Mouse (Mus musculus) gastrocnemius, postnatal 4 days (tissue): Measurements from ENCODE around the gene Tsfm. TPM values are rescaled to one million over a fixed set of nuclear protein-coding genes. Genes with fewer than 3 reads are reported as not detected.
A peak's percentile ranks its signal among the peaks of the same experiment; 100 is the strongest.

Experiments used
- DNase-seq, 2 experiments: peaks; one replicate each; pipeline ENCODE4 v3.0.0; 2021 to 2022; ENCODE audit warnings: low spot score in 2 of 2, mixed read lengths in 2 of 2
- microRNA-seq: library from miRNA; unstranded; fragments of <30 nt; microRNA quantifications from one replicate; pipeline ENCODE4 v1.2.0, GENCODE M21; 2021
- total RNA-seq, 2 experiments: library from RNA; stranded (reverse); gene quantifications; 2 replicates each; pipeline ENCODE4 v1.2.3; 2021

Tsfm gene
- total RNA-seq, 2 experiments from 2014 or later = 29.2 to 38.5 TPM

GRCm38 (mm10) chr10:126963821-126964220, 66.8 kb downstream of the Tsfm start:
- no peak for DNase-seq

GRCm38 (mm10) chr10:126962966-126963330, 67.7 kb downstream of the Tsfm start:
- DNase-seq = no peak

DNA sequence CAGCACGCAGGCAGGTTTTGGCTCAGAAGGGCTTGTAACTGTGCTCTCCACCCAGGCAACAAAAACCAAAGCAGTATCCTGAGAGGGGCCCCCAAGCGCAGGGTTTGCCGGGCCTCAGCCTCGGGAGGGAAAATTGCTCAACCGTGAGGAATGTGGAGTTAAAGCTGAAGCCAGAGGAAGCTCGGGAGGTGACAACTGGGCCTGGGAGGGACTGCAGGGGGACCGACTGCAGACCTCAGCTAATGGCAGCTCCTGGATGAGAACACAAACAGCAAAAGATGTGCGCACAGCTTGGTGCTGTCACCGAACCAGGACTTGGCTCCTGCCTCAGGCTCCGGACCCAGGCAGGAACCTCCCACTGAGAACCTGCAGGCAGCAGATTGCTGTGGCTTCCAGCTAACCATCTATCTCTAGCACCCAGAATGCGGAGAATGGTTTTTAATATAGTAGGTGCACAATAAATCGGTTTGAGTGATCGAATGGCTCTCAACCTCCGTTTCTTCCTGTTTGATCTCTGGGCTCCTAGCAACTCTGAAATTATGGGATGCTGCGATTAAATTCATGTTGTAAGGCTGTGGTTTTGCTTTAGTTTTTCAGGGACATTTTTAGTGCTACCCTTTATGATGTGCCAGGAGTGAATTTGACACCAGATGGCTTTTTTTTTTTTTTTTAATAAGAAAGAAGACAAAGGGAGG, 68.2 kb downstream of the Tsfm start:
- DNase-seq = peak in 1 of 2 experiments; percentile 69

DNA sequence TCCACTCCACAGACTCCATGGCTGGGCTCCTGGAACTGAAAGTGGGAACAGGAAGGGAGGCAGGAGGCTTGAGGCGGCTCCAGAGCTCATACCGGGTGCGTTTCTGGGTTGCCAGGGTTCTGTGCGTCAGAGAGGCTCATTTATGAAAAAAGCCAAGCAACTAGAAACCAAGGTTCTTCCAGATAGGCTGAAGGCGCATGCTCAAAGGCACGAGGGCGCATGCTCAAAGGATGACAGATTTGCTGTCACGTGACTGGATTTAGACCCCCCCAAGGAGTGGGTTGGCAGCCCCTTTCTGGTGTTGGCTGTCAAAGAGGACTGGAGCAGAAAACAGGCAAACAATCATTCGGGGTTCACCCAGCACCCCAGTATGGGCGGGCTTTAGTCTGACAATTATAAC, 68.9 kb downstream of the Tsfm start:
- DNase-seq = peak in 1 of 2 experiments; percentile 73

Small RNA genes lying within 50 kb of the gene (microRNA-seq; reads per million reads assigned to microRNA genes)
- gene Mir26a-2 (153 reads per million, percentile 56 among the genes with 10 or more reads in this experiment), gene Mir546 (not detected)

Other genes with a start within 250 kb of the Tsfm start
- gene Atp23, start 129.5 kb downstream of the Tsfm start, total RNA-seq = 1 to 10 TPM; 4.3 to 5.4 TPM
- gene Ctdsp2, start 52.1 kb downstream of the Tsfm start, total RNA-seq = 100 to 1,000 TPM; 194 to 205 TPM
- under 1 TPM; 0.42 to 0.52 TPM for gene Avil, start 30.1 kb downstream of the Tsfm start, total RNA-seq
- gene Mettl1, start 10.6 kb upstream of the Tsfm start, total RNA-seq = 10 to 100 TPM; 18.3 to 18.8 TPM
- 1 to 10 TPM in 1 of 2 experiments, under 1 TPM in 1; 0.78 to 1.1 TPM for gene Eef1akmt3, start 10.7 kb upstream of the Tsfm start, total RNA-seq
- gene Cyp27b1, start 17.4 kb upstream of the Tsfm start, total RNA-seq = under 1 TPM; 0.78 to 0.86 TPM
- gene March9, start 29.3 kb upstream of the Tsfm start, total RNA-seq = 1 to 10 TPM; 1.6 to 1.7 TPM
- gene Cdk4, start 32.7 kb upstream of the Tsfm start, total RNA-seq = 100 to 1,000 TPM; 225 to 253 TPM
- 10 to 100 TPM; 39.5 to 44.3 TPM for gene Tspan31, start 39.4 kb upstream of the Tsfm start, total RNA-seq
- 1 to 10 TPM; 1.7 to 2.6 TPM for gene Agap2, start 44.4 kb upstream of the Tsfm start, total RNA-seq
- gene Os9, start 90.3 kb upstream of the Tsfm start, total RNA-seq = 10 to 100 TPM; 42.6 to 42.8 TPM
- gene B4galnt1, start 134.4 kb upstream of the Tsfm start, total RNA-seq = 1 to 10 TPM; 3.4 to 3.6 TPM
- 1 to 10 TPM; 3.8 to 4.3 TPM for gene Slc26a10, start 149.8 kb upstream of the Tsfm start, total RNA-seq
- gene Arhgef25, start 159.2 kb upstream of the Tsfm start, total RNA-seq = 10 to 100 TPM; 40.4 to 43.0 TPM
- 10 to 100 TPM; 43.8 to 49.7 TPM for gene Dtx3, start 164.9 kb upstream of the Tsfm start, total RNA-seq
- 10 to 100 TPM; 11.5 to 12.7 TPM for gene Pip4k2c, start 180.7 kb upstream of the Tsfm start, total RNA-seq
- 1 to 10 TPM; 1.2 to 1.4 TPM for gene Kif5a, start 232.5 kb upstream of the Tsfm start, total RNA-seq
- 100 to 1,000 TPM; 145 to 146 TPM for gene Dctn2, start 235.5 kb upstream of the Tsfm start, total RNA-seq